Mouse (Mus musculus): ENCODE results near the gene Nsmce1. TPM values are rescaled to one million over a fixed set of nuclear protein-coding genes. Genes with fewer than 3 reads are reported as not detected.

Gene Nsmce1
- total and polyA plus RNA-seq, 3 experiments = 58.1 to 59.2 TPM; not detected in 1

Other genes starting within 250 kb of the Nsmce1 start
- gene Kdm8, start 46.9 kb downstream of the Nsmce1 start, total RNA-seq (2012; rRNA removed) = 10.3 and 14.7 TPM in 2 replicates
- gene Kdm8, start 46.9 kb downstream of the Nsmce1 start, polyA plus RNA-seq (2012; ENCODE audit: insufficient read depth in 1 of 2, insufficient read length in 2 of 2, low read depth in 1 of 2, low replicate concordance in 2 of 2, missing spikeins in 1 of 2) = 10 to 100 TPM in 1 of 2 experiments, not detected in 1; 11.6 TPM
- 2.9 and 3.6 TPM in 2 replicates for gene Il4ra, start 60.5 kb upstream of the Nsmce1 start, total RNA-seq (2012; rRNA removed)
- 1 to 10 TPM in 1 of 2 experiments, not detected in 1; 5.0 TPM for gene Il4ra, start 60.5 kb upstream of the Nsmce1 start, polyA plus RNA-seq (2012; ENCODE audit: insufficient read depth in 1 of 2, insufficient read length in 2 of 2, low read depth in 1 of 2, low replicate concordance in 2 of 2, missing spikeins in 1 of 2)
- gene Il21r, start 111.8 kb upstream of the Nsmce1 start, total RNA-seq (2012; rRNA removed) = not detected in 2 replicates
- under 1 TPM in 1 of 2 experiments, not detected in 1; 0.06 TPM for gene Il21r, start 111.8 kb upstream of the Nsmce1 start, polyA plus RNA-seq (2012; ENCODE audit: insufficient read depth in 1 of 2, insufficient read length in 2 of 2, low read depth in 1 of 2, low replicate concordance in 2 of 2, missing spikeins in 1 of 2)
- gene Gtf3c1, start 216.2 kb upstream of the Nsmce1 start, total RNA-seq (2012; rRNA removed) = 23.7 and 24.4 TPM in 2 replicates
- 10 to 100 TPM in 1 of 2 experiments, not detected in 1; 36.1 TPM for gene Gtf3c1, start 216.2 kb upstream of the Nsmce1 start, polyA plus RNA-seq (2012; ENCODE audit: insufficient read depth in 1 of 2, insufficient read length in 2 of 2, low read depth in 1 of 2, low replicate concordance in 2 of 2, missing spikeins in 1 of 2)
- gene D430042O09Rik, start 216.3 kb upstream of the Nsmce1 start, total RNA-seq (2012; rRNA removed) = 6.2 and 6.9 TPM in 2 replicates
- 10 to 100 TPM in 1 of 2 experiments, not detected in 1; 12.8 TPM for gene D430042O09Rik, start 216.3 kb upstream of the Nsmce1 start, polyA plus RNA-seq (2012; ENCODE audit: insufficient read depth in 1 of 2, insufficient read length in 2 of 2, low read depth in 1 of 2, low replicate concordance in 2 of 2, missing spikeins in 1 of 2)